Mouse (Mus musculus): Measurements from ENCODE around the gene Gm20661. TPM values are rescaled to one million over a fixed set of nuclear protein-coding genes. Genes with fewer than 3 reads are reported as not detected.

The Gm20661 gene
- polyA plus RNA-seq, 1 experiment from 2014 or later, result not detected

- H3K27me3 ChIP-seq, result no peaks in the 10 kb centered on the region
- TF ChIP-seq CTCF (IDR thresholded peaks at IDR 0.05), result no peak
- CTCF ChIA-PET, result no interaction called here
- no peak for ATAC-seq
- POLR2A ChIA-PET, result no interaction called here
- no peak for DNase-seq (ENCODE audit: low read depth, low spot score)
- in situ Hi-C loops (cut with MboI; ENCODE audit: low pct_unique_long_range_greater_than_20kb), result no loop called here
Measured at GRCm38 (mm10) chr9:108020741-108021140, 37.9 kb downstream of the Gm20661 start.

- in situ Hi-C loops (cut with MboI; ENCODE audit: low pct_unique_long_range_greater_than_20kb), result no loop called here
- H3K27me3 ChIP-seq, result no peaks in the 10 kb centered on the region
- DNase-seq (ENCODE audit: low read depth, low spot score) (no peak), ATAC-seq (no peak)
- ChIA-PET POLR2A (no interaction called here), CTCF (no interaction called here)
- no peak for TF ChIP-seq CTCF (IDR thresholded peaks at IDR 0.05)
Measured at GRCm38 (mm10) chr9:108023216-108023615, 40.4 kb downstream of the Gm20661 start.

- ChIA-PET POLR2A (interaction anchor here (0.7 kb wide), 1 partner anchor 24 kb away, joined by 3 read pairs; no protein-coding TSS in a partner anchor), CTCF (interaction anchor here (1.1 to 1.3 kb wide), 2 partner anchors 18 to 27 kb away, joined by 3 read pairs; partner anchors contain the start of gene Amigo3)
- TF ChIP-seq CTCF (IDR thresholded peaks at IDR 0.05), result peak; percentile 41
- in situ Hi-C loops (cut with MboI; ENCODE audit: low pct_unique_long_range_greater_than_20kb), result no loop called here
- DNase-seq (ENCODE audit: low read depth, low spot score) (no peak), ATAC-seq (no peak)
- H3K27me3 ChIP-seq, result no peaks in the 10 kb centered on the region
Measured at GRCm38 (mm10) chr9:108026584-108026983, 43.7 kb downstream of the Gm20661 start.

GRCm38 (mm10) chr9:108027867-108028266, 45.0 kb downstream of the Gm20661 start:
- no peak for DNase-seq (ENCODE audit: low read depth, low spot score)
- ChIA-PET CTCF (no interaction called here), POLR2A (no interaction called here)
- TF ChIP-seq CTCF (IDR thresholded peaks at IDR 0.05), result peak; percentile 35
- ATAC-seq, result no peak
- no peaks in the 10 kb centered on the region for H3K27me3 ChIP-seq
- in situ Hi-C loops (cut with MboI; ENCODE audit: low pct_unique_long_range_greater_than_20kb), result no loop called here

GRCm38 (mm10) chr9:108032126-108032525, 49.3 kb downstream of the Gm20661 start:
- in situ Hi-C loops (cut with MboI; ENCODE audit: low pct_unique_long_range_greater_than_20kb), result no loop called here
- DNase-seq (ENCODE audit: low read depth, low spot score) (no peak), ATAC-seq (no peak)
- H3K27me3 ChIP-seq, result no peaks in the 10 kb centered on the region
- CTCF ChIA-PET, result no interaction called here
- TF ChIP-seq CTCF (IDR thresholded peaks at IDR 0.05), result no peak
- POLR2A ChIA-PET, result no interaction called here

- CTCF ChIA-PET, result interaction anchor here (1.0 to 1.4 kb wide), 2 partner anchors 18 to 131 kb away, joined by 3 to 4 read pairs; partner anchors contain the start of gene Amigo3
- no peaks in the 10 kb centered on the region for H3K27me3 ChIP-seq
- no peak for TF ChIP-seq CTCF (IDR thresholded peaks at IDR 0.05)
- DNase-seq (ENCODE audit: low read depth, low spot score) (no peak), ATAC-seq (no peak)
- POLR2A ChIA-PET, result no interaction called here
- in situ Hi-C loops (cut with MboI; ENCODE audit: low pct_unique_long_range_greater_than_20kb), result no loop called here
Measured at GRCm38 (mm10) chr9:108035331-108036156, 52.7 kb downstream of the Gm20661 start.

Other genes with a start within 250 kb of the Gm20661 start
- gene Rbm5, start 212.1 kb upstream of the Gm20661 start, polyA plus RNA-seq (2021), result 113 TPM
- gene Rbm6, start 109.8 kb upstream of the Gm20661 start, polyA plus RNA-seq (2021), result 54.2 TPM
- gene Mon1a, start 94.9 kb upstream of the Gm20661 start, polyA plus RNA-seq (2021), result 13.4 TPM
- gene Mst1r, start 76.2 kb upstream of the Gm20661 start, polyA plus RNA-seq (2021), result 0.12 TPM
- not detected for gene Actl11, start 54.6 kb upstream of the Gm20661 start, polyA plus RNA-seq (2021)
- gene Camkv, start 47.4 kb upstream of the Gm20661 start, polyA plus RNA-seq (2021), result 0.05 TPM
- gene Traip, start 32.9 kb upstream of the Gm20661 start, polyA plus RNA-seq (2021), result 7.3 TPM
- gene Uba7, start 7.6 kb upstream of the Gm20661 start, polyA plus RNA-seq (2021), result 18.8 TPM
- gene Inka1, start 2.8 kb downstream of the Gm20661 start, polyA plus RNA-seq (2021), result 0.24 TPM
- gene Cdhr4, start 9.4 kb downstream of the Gm20661 start, polyA plus RNA-seq (2021), result not detected
- not detected for gene Gm20662, start 13.3 kb downstream of the Gm20661 start, polyA plus RNA-seq (2021)
- gene Ip6k1, start 19.4 kb downstream of the Gm20661 start, polyA plus RNA-seq (2021), result 83.8 TPM
- 19.3 TPM for gene Gmppb, start 66.2 kb downstream of the Gm20661 start, polyA plus RNA-seq (2021)
- gene Amigo3, start 70.1 kb downstream of the Gm20661 start, polyA plus RNA-seq (2021), result 2.9 TPM
- 0.14 TPM for gene Mst1, start 97.4 kb downstream of the Gm20661 start, polyA plus RNA-seq (2021)
- gene Rnf123, start 100.3 kb downstream of the Gm20661 start, polyA plus RNA-seq (2021), result 52.2 TPM
- 93.3 TPM for gene Apeh, start 111.5 kb downstream of the Gm20661 start, polyA plus RNA-seq (2021)
- 0.08 TPM for gene Bsn, start 207.3 kb downstream of the Gm20661 start, polyA plus RNA-seq (2021)